Mouse (Mus musculus) neutrophil, adult 59 days (primary cell): Measurements from ENCODE around the gene Fndc11. TPM values are rescaled to one million over a fixed set of nuclear protein-coding genes. Genes with fewer than 3 reads are reported as not detected.

Source experiments
- total RNA-seq, 2 experiments: library from RNA; stranded (reverse); gene quantifications; 1 replicate in 1 of 2; 2 replicates in 1 of 2; pipeline ENCODE4 v1.2.4; 2023

The Fndc11 gene
- total RNA-seq, result not detected

GRCm38 (mm10) chr2:181219538-181220216 lies at the start of gene Fndc11:
Fndc11 (plus strand) TSS chr2:181220013.

DNA sequence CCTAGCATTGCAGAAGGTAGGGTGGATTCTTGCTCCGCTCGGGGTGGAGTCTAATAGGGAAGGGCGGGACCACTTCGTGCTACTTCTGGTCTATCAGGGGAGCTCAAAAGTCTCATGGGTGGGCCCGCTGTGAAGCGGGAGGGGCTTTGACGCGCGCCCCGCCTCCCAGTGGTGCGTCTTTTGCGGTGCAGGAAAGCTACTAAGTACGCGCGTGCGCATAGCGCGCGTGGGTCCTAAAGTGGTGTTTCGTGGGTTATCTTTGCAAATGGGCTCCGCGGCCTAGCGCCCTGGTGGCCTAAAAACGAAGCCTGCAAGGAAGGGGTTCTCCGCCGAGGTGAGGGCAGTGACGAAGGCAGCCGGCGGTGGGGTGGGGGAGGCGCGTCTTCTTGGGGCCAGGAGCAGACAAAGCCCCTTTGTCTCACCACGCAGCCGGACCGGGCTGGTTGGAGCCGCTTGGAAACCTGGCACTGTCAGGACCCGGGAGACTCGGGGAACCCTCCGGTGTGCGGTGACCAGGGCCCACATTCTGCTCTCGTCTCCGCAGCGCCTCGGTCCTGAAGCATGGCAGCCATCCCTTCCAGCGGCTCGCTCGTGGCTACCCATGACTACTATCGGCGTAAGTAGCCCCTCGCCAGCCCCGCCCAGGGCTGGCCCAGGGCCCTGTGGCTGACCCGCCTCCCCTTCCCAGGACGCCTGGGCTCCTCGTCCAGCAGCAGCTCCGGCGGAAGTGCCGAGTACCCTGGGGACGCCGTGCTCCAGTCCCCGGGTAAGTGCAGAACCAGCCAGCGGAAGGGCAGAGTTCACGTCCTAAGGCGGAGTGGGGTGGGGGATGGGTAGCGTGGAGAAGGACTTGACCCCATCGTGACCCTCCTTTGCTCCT lies 32.5 kb upstream of the Fndc11 start, which contains the start of gene Ppdpf:
Gene Ppdpf, plus strand, starts transcription at position 127 of the 880 bp plus-strand sequence.

GRCm38 (mm10) chr2:181202422-181202821 lies 17.4 kb upstream of the Fndc11 start, which contains the start of gene Ptk6:
Ptk6 (minus strand) TSS chr2:181202789.

DNA sequence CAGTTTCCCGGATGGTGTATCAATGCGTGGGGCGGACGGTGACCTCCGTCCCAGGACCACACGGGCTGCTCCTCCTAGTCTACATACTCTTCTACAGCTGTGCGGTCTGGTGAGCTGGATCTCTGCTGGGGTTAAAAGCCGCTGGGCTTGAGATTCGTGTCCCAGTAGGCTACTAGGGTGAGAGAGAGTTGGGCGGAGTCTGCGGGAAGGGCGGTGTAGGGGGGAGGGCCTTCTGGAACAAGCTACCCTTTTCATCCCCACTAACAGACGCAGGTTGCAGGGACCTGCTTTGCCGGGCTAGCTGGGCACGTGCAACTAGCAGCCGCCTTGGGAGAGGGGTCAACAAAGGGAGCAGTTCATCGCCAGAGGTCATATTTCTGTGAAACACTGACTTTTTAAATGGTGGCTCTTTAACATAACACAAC lies 6.8 kb upstream of the Fndc11 start, which contains the start of gene Srms:
Gene Srms, minus strand, starts transcription at position 165 of the 425 bp plus-strand sequence.

GRCm38 (mm10) chr2:181241602-181242313 lies 21.9 kb downstream of the Fndc11 start, which contains the start of gene Helz2:
Helz2 (minus strand) TSS chr2:181242027.

Other genes starting within 250 kb of the Fndc11 start
- gene Col20a1, start 233.5 kb upstream of the Fndc11 start, total RNA-seq, result 1 to 10 TPM; 1.5 to 2.2 TPM
- gene Chrna4, start 176.5 kb upstream of the Fndc11 start, total RNA-seq, result not detected
- not detected for gene Kcnq2, start 84.7 kb upstream of the Fndc11 start, total RNA-seq
- under 1 TPM in 1 of 2 experiments, not detected in 1; 0.16 TPM for gene Eef1a2, start 63.0 kb upstream of the Fndc11 start, total RNA-seq
- 10 to 100 TPM; 14.9 to 27.4 TPM for gene Ppdpf, start 32.8 kb upstream of the Fndc11 start, total RNA-seq
- not detected for gene Ptk6, start 17.2 kb upstream of the Fndc11 start, total RNA-seq
- gene Srms, start 6.8 kb upstream of the Fndc11 start, total RNA-seq, result under 1 TPM in 1 of 2 experiments, not detected in 1; 0.13 TPM
- 10 to 100 TPM; 48.9 to 62.2 TPM for gene Helz2, start 22.0 kb downstream of the Fndc11 start, total RNA-seq
- gene Gmeb2, start 68.0 kb downstream of the Fndc11 start, total RNA-seq, result 10 to 100 TPM; 30.5 to 31.6 TPM
- not detected for gene Stmn3, start 94.5 kb downstream of the Fndc11 start, total RNA-seq
- gene Rtel1, start 99.7 kb downstream of the Fndc11 start, total RNA-seq, result 10 to 100 TPM; 38.8 to 42.1 TPM
- gene Zgpat, start 144.9 kb downstream of the Fndc11 start, total RNA-seq, result 10 to 100 TPM; 23.4 to 24.6 TPM
- 10 to 100 TPM; 33.2 to 37.4 TPM for gene Arfrp1, start 145.4 kb downstream of the Fndc11 start, total RNA-seq
- gene Lime1, start 160.1 kb downstream of the Fndc11 start, total RNA-seq, result 10 to 100 TPM; 24.6 to 31.5 TPM
- 1 to 10 TPM in 1 of 2 experiments, under 1 TPM in 1; 0.95 to 1.6 TPM for gene Zbtb46, start 239.4 kb downstream of the Fndc11 start, total RNA-seq